Mouse (Mus musculus) embryonic facial prominence, embryonic 12.5 days (tissue): ENCODE measurements around the gene Erbb4. TPM values are rescaled to one million over a fixed set of nuclear protein-coding genes. Genes with fewer than 3 reads are reported as not detected.

Source experiments
- ATAC-seq: fragments of 200-750 bp; cut with Nextera tagmentation; 2 replicates; pipeline ENCODE4 v1.8.0; 2017; ENCODE audit not compliant: insufficient number of reproducible peaks, insufficient read depth, low FRiP score, low TSS enrichment
- H3K27ac ChIP-seq: fragments of 300-500 bp; sonication (generic); 2 replicates; pipeline ENCODE4 v1.5.1; 2016; ENCODE audit warnings: mild to moderate bottlenecking
- H3K27me3 ChIP-seq: fragments of 300-500 bp; sonication (generic); 2 replicates; pipeline ENCODE4 v1.6.1; 2016; ENCODE audit warnings: mild to moderate bottlenecking, moderate library complexity
- H3K36me3 ChIP-seq: fragments of 300-500 bp; sonication (generic); 2 replicates; pipeline ENCODE4 v1.6.1; 2016; ENCODE audit warnings: mild to moderate bottlenecking
- H3K4me1 ChIP-seq: fragments of 300-500 bp; sonication (generic); 2 replicates; pipeline ENCODE4 v1.6.1; 2016
- H3K4me2 ChIP-seq: fragments of 300-500 bp; sonication (generic); replicated peaks from 2 replicates; pipeline ENCODE4 v1.6.1; 2016; ENCODE audit warnings: mild to moderate bottlenecking, moderate library complexity
- H3K4me3 ChIP-seq: fragments of 300-500 bp; sonication (generic); 2 replicates; pipeline ENCODE4 v1.5.1; 2016; ENCODE audit warnings: mild to moderate bottlenecking
- H3K9ac ChIP-seq: fragments of 300-500 bp; sonication (generic); 2 replicates; pipeline ENCODE4 v1.6.1; 2016; ENCODE audit warnings: mild to moderate bottlenecking, moderate library complexity
- H3K9me3 ChIP-seq: fragments of 300-500 bp; sonication (generic); 2 replicates; pipeline ENCODE4 v1.6.1; 2016; ENCODE audit warnings: mild to moderate bottlenecking, moderate library complexity
- WGBS: fragments of 180-500 bp; shearing (Covaris S2); methylation state at CpG from one replicate; pipeline ENCODE4 v1.1.7; 2016; 5-methylcytosine and 5-hydroxymethylcytosine counted together
- polyA plus RNA-seq: library from polyadenylated mRNA; unstranded; fragments of >200 nt; fragmentation: Nextera tagmentation; extraction: Ambion mirVana; gene quantifications from 2 replicates; pipeline ENCODE4 v1.2.1, GENCODE M21; 2016

The Erbb4 gene
- polyA plus RNA-seq, 1 experiment from 2014 or later: 1.3 TPM

DNA sequence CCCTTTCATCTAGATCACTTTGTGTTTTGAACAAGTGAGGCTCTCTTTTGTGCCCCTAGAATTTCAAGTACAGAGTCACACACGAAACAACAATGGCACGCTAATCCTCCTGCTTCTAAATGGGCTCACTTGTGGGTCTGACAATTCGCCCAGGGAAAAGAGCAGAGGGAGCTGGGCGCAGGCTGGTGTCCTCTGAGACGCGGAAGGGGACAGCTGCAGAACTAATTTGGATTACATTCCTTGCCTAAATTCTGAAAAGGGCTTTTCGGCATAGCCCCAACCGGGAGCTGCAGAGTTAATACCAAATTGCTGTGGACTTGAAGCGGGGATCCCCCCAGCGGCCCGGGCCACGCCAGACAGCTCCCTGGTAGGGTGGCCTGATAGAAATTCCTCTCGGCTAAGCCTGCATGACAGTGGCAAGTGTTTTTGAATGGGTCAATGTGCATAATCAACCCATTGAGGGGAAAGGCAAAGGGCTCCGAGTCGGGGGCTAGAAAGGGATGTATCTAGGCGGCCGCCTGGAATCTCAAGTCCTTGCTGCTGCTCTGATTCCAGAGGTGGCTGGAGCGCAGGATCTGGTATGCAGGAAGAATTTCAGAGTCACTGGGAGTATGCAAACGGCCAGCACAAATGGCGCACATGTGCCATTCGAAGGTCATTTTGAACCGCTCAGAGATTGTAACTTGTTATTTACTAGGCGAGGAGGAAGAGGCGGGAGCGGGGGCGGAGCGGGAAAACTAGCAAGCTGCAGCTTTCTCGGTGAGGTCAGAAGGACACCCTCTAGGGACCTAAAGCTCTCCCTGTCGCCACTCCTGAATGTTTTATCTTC lies 2.2 kb downstream of the Erbb4 start:
- peaks cover 50% of the 10 kb centered on the region for H3K27me3 ChIP-seq
- H3K36me3 ChIP-seq: no peaks in the 10 kb centered on the region
- peak overlapping the region; percentile 53 for H3K4me3 ChIP-seq
- no peak overlapping the region for H3K27ac ChIP-seq
- WGBS: under 1% methylated on average over 29 of the region's 29 CpGs
- H3K9ac ChIP-seq: peak overlapping the region; percentile 20
- no peaks in the 10 kb centered on the region for H3K9me3 ChIP-seq
- H3K4me1 ChIP-seq: no peaks in the 10 kb centered on the region; the same call in 1 of the 2 replicates
- H3K4me2 ChIP-seq: peak overlapping the region; percentile 93
- ATAC-seq: no peak

DNA sequence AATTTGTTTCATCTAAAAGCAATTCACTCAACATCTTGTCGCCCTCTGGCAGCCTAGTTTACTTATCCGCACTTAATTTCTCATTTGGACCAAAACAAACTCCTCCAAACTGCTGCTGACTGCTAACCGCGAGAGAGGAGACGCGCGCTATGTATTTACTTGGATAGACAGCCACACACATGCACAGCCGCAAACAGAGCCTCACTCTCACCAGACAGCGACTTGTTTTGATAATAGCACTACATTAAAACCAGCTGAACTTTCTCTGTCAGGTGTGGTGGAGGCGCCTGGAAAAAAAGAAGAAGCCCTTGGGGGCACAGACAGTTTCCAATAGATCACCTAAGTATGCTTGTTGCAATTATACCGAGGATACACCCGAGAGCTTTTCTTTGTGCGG lies 2.8 kb downstream of the Erbb4 start:
- 1% methylated on average over 13 of the region's 13 CpGs for WGBS
- H3K9me3 ChIP-seq: no peaks in the 10 kb centered on the region
- ATAC-seq: no peak
- H3K9ac ChIP-seq: peak overlapping the region; percentile 10; the same call in 1 of the 2 replicates
- H3K4me3 ChIP-seq: peak overlapping the region; percentile 53
- no peaks in the 10 kb centered on the region; the same call in 1 of the 2 replicates for H3K4me1 ChIP-seq
- no peaks in the 10 kb centered on the region for H3K36me3 ChIP-seq
- H3K27me3 ChIP-seq: peaks cover 50% of the 10 kb centered on the region
- peak overlapping the region; percentile 93 for H3K4me2 ChIP-seq
- H3K27ac ChIP-seq: no peak overlapping the region

DNA sequence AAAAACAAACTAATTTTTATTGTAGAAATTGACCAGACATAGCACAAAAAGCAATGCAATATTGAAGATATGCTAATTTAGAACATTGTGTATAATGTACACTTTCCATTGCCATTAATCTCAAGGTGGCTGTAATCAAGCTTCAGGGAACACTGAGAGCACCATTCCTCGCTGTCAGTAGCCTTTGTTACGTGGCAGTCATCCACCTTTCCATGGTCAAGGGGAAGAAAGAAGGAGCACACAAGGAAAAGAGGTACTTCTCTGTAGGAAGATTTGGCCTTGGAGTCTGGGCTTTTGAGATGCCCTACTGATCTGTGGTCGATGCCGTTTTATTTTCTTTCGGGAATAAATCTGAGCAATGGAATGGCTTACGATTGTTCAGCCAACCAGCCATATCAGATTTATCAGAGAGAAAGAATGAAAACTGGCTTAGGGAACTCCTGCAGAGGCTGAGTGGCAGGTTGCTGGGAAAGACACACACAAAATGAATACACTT lies 4.6 kb downstream of the Erbb4 start:
- H3K27me3 ChIP-seq: peaks cover 41% of the 10 kb centered on the region
- no peak for ATAC-seq
- WGBS: 73% methylated on average over 6 of the region's 6 CpGs

DNA sequence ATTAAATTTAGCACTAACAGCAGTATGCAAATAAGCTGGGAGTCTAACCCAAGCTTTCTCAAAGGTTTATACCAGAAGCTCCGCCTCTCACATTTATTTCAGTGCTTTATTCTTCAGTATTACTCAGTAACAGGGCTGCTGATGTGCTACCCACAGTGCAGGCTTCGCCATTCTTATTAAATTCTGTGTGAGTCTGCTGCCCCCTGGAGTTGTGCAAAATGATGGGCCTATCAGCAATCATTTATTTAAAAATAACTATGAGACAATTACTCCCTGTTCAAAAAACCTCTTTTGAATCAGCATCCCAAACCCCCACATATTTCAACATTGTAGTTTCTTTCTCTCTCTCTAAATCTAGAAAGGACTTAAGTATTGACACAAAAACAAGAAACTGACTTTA lies 6.2 kb downstream of the Erbb4 start:
- no peaks in the 10 kb centered on the region for H3K36me3 ChIP-seq
- no peaks in the 10 kb centered on the region for H3K4me1 ChIP-seq
- peaks cover 27% of the 10 kb centered on the region for H3K27me3 ChIP-seq
- no peak overlapping the region for H3K27ac ChIP-seq
- no peaks in the 10 kb centered on the region for H3K9me3 ChIP-seq
- no peak for ATAC-seq
- no peak overlapping the region for H3K4me3 ChIP-seq
- H3K4me2 ChIP-seq: no peak overlapping the region
- no peak overlapping the region for H3K9ac ChIP-seq
- 82% methylated on average over 2 of the region's 2 CpGs for WGBS

More for the DNA sequence above, 4.6 kb downstream of the Erbb4 start:
- Histone ChIP-seq H3K4me3 (no peak overlapping the region), H3K36me3 (no peaks in the 10 kb centered on the region), H3K4me2 (no peak overlapping the region), H3K9me3 (no peaks in the 10 kb centered on the region), H3K27ac (no peak overlapping the region), H3K4me1 (no peaks in the 10 kb centered on the region; the same call in 1 of the 2 replicates), H3K9ac (no peak overlapping the region)

DNA sequence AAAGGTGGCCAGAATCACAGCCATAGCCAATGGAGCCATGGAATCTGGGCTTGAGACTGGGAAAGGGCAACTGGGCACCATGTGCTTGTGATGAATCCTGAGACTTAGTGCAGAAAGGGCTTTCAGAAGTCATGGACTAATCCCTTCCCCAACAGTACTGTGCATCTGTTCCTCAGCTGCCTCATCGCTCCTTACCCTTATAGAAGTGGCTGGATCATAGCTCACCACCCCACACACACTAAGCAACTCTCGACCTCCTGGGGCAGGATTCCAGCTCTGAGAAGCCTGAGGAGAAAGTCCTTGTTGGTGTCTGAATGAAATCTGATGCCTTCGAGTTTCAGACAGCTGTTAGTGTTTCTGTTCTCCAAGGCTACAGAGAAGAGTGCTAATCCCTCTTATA lies 14.8 kb downstream of the Erbb4 start:
- H3K4me1 ChIP-seq: no peaks in the 10 kb centered on the region
- 36% methylated on average over 3 of the region's 3 CpGs for WGBS
- H3K27me3 ChIP-seq: no peaks in the 10 kb centered on the region
- H3K4me2 ChIP-seq: no peak overlapping the region
- no peak overlapping the region for H3K9ac ChIP-seq
- no peaks in the 10 kb centered on the region for H3K36me3 ChIP-seq
- no peak for ATAC-seq
- H3K4me3 ChIP-seq: no peak overlapping the region
- H3K27ac ChIP-seq: no peak overlapping the region
- no peaks in the 10 kb centered on the region for H3K9me3 ChIP-seq

DNA sequence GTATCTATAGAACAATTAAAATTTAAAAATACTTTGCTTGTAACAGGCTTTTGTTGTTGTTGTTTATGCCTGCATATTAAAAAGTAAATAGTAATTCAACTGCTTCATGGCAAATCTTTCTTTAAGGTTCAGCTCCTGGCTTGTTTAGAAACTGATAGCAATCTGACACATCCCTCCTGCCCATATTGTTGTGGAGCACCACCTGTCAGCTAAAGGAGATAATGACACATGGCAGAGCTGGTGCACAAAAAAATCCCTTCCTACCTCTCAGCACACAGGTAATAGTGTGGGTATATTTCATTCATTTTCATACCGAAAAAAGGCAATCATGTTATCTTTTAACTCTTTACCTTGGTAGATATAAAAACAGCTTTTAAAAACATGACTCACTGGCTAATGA lies 18.5 kb downstream of the Erbb4 start:
- no peaks in the 10 kb centered on the region for H3K36me3 ChIP-seq

DNA sequence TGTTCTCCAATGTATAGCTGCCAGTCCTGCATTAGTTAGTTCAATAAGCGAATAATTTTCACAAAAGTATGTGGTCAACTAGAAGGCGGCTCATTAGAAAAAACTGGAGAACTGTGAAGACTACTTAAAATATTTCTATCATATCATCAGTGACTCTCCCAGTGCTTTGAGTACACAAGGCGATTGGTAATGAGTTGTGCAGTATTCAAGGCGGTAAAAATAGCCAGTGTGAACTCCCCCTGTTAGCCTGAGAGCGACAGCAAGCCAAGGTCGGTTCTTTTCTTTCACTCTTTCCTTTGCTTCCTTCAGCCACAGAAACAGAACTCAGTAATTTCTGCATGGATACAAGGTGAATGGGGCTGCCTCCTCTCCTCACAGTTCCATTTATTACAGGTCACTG lies 22.1 kb downstream of the Erbb4 start:
- Histone ChIP-seq H3K27ac (no peak overlapping the region), H3K4me2 (no peak overlapping the region), H3K27me3 (no peaks in the 10 kb centered on the region), H3K9ac (no peak overlapping the region), H3K4me1 (no peaks in the 10 kb centered on the region), H3K36me3 (no peaks in the 10 kb centered on the region), H3K9me3 (no peaks in the 10 kb centered on the region), H3K4me3 (no peak overlapping the region)
- no peak for ATAC-seq
- 77% methylated on average over 6 of the region's 6 CpGs for WGBS

More for the DNA sequence above, 18.5 kb downstream of the Erbb4 start:
- H3K4me3 ChIP-seq: no peak overlapping the region
- no peak overlapping the region for H3K4me2 ChIP-seq
- H3K27me3 ChIP-seq: no peaks in the 10 kb centered on the region
- no peak for ATAC-seq
- no peak overlapping the region for H3K9ac ChIP-seq
- no peak overlapping the region for H3K27ac ChIP-seq
- H3K9me3 ChIP-seq: no peaks in the 10 kb centered on the region
- 77% methylated on average over 1 of the region's 1 CpGs for WGBS
- H3K4me1 ChIP-seq: no peaks in the 10 kb centered on the region

DNA sequence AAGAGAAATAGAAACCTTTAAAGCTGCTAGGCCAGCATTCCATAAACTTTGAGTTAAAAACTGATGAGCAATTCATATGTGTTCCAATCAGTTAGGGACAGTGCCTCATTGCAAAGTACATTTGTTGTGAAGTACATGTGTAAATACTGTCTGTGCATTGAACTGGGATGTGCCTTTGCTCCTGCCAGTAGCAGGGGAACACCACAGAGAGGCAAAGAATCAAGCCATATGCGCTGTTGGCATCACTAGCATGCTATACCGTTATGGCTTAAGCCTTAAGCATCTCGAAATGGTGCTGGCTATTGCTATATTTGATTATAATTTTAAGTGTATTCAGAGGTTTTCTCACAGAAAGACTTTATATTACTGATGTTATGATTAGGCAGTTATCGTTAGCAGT lies 58.9 kb downstream of the Erbb4 start:
- 85% methylated on average over 4 of the region's 4 CpGs for WGBS

DNA sequence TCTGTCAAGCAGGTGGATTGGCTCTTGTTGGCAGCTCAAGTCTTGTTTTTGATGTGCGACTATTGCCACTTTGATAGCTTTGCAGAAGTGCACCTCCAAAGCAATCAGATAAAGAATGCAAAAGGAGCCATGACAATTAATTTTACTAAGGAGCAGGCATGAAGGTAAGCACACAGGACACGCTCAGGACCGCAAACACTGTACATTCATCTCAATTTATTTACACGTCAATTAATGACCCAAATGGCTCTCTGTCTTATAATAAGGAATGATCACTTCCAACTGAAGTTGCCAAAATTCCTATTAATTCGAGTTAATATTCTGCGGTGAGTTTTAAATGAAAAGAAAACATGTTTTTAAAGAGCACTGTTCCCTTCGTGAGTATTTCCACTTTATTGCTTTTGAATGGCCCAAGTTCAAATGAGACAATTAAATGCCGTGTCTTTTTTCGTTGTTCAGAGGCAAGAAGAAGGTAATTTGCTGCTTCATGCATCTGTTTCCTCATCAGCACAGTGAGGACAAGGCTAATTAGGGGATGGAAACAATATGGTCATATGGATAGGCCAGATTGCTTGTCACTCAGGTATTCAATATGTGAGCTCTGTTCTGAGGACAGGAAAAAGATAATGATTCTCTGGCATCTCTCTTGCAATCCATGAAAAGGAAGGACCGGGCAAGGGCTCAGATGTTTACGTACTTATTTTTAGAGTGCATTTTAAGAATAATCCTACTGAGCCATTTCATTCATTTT lies 61.5 kb downstream of the Erbb4 start:
- Histone ChIP-seq H3K9me3 (no peaks in the 10 kb centered on the region), H3K36me3 (no peaks in the 10 kb centered on the region), H3K9ac (no peak overlapping the region), H3K4me2 (no peak overlapping the region), H3K27me3 (no peaks in the 10 kb centered on the region), H3K4me1 (no peaks in the 10 kb centered on the region), H3K4me3 (no peak overlapping the region), H3K27ac (no peak overlapping the region)
- 83% methylated on average over 11 of the region's 11 CpGs for WGBS
- no peak for ATAC-seq

More for the DNA sequence above, 58.9 kb downstream of the Erbb4 start:
- Histone ChIP-seq H3K9ac (no peak overlapping the region), H3K4me2 (no peak overlapping the region), H3K36me3 (no peaks in the 10 kb centered on the region), H3K9me3 (no peaks in the 10 kb centered on the region), H3K27ac (no peak overlapping the region), H3K27me3 (no peaks in the 10 kb centered on the region), H3K4me3 (no peak overlapping the region), H3K4me1 (no peaks in the 10 kb centered on the region)
- ATAC-seq: no peak

DNA sequence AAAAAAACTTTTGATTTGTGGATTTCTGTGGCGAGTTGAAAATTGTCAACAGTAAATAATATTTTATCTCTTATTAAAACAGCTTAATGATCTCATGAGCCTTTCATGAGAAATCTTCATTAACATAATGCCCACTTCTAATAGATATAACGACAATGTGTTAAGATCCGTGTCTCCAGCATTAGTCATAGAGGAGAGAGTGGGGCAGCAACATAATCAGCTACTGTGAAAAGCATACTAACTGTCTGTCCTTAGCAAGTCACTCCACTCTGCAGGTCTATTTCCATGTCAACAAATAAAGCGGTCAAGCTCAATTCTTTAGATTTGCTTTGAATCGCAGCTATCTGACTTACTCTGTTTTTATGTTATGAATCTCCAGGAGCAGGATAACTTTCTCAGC lies 80.0 kb downstream of the Erbb4 start:
- Histone ChIP-seq H3K9ac (no peak overlapping the region), H3K4me3 (no peak overlapping the region), H3K4me1 (no peaks in the 10 kb centered on the region), H3K36me3 (no peaks in the 10 kb centered on the region), H3K27ac (no peak overlapping the region), H3K4me2 (no peak overlapping the region), H3K27me3 (no peaks in the 10 kb centered on the region), H3K9me3 (no peaks in the 10 kb centered on the region)
- WGBS: 66% methylated on average over 5 of the region's 5 CpGs
- no peak for ATAC-seq

DNA sequence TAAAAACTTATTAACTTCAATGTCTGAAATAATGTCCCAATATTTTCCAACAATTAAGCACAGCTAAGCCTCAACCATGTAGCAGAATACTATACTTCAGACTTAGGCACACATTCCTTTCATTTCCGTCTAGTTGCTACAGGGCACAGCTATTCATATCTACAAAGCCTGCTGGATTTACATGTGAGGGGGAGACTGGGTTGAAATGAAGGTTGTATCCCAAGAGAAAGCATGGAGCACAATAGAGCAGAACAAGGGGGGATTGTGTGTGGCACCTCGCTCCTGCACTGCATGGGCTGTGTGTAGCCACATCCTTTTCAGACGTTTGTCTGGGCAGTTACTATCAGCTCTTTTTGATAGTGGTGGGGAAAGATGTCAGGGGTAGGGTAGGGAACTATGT lies 83.0 kb downstream of the Erbb4 start:
- Histone ChIP-seq H3K27ac (no peak overlapping the region), H3K4me1 (no peaks in the 10 kb centered on the region), H3K9ac (no peak overlapping the region), H3K9me3 (no peaks in the 10 kb centered on the region), H3K27me3 (no peaks in the 10 kb centered on the region), H3K4me3 (no peak overlapping the region), H3K4me2 (no peak overlapping the region), H3K36me3 (no peaks in the 10 kb centered on the region)
- no peak for ATAC-seq
- 21% methylated on average over 3 of the region's 3 CpGs for WGBS
